Mouse (Mus musculus) testis, adult 2 months (tissue): ENCODE measurements at regions not wholly inside any gene's neighbourhood (a gene's known extent, or its start where the extent isn't known, plus 50 kb on each side); places are given as distances from the start of the nearest gene placed in this dataset.

Source experiments
- CTCF ChIP-seq: fragments of 200-500 bp; IDR thresholded peaks from 2 replicates; pipeline ENCODE4 v1.5.1; 2012; ENCODE audit warnings: low read depth, mild to moderate bottlenecking, inconsistent platforms, low read length, moderate library complexity; ENCODE audit not compliant: control insufficient read depth, insufficient read depth, insufficient replicate concordance
- POLR2A ChIP-seq: fragments of 200-500 bp; IDR thresholded peaks from 2 replicates; pipeline ENCODE4 v1.6.1; 2012; ENCODE audit warnings: low read depth, mild to moderate bottlenecking, inconsistent platforms, low read length, moderate library complexity; ENCODE audit not compliant: control insufficient read depth

GRCm38 (mm10) chr14:15785230-15785629, 346.4 kb upstream of the Lrrc3b start:
- no peak for TF ChIP-seq CTCF
- TF ChIP-seq POLR2A, result no peak
